ENCODE assay signal across 12 mouse cellular contexts in the genomic region with DNA sequence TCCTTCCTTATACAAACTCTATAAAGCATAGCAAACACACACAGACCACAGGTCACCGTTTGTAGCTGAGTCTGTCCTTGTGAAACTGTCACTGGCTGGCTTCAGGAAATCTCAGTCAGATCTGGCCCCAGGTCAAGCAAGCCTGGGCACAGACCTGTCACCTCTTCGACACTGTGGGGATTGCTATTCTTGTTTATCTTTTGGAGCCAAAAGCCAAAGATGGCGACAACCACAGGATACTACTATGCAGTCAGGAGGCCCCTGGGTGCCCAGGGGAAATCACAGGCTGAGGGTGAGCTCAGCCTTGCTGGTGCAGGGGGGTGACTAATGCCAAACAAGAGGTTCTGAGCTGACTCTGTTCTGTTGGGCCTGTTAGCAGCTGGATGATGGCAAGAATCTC. TPM values are rescaled to one million over a fixed set of nuclear protein-coding genes. Genes with fewer than 3 reads are reported as not detected.
DNase-seq lines count a peak whose midpoint lies in the region; ATAC-seq lines count a peak whose summit lies in the region.
"Had no signal": no experiment of that assay in that cellular context is flagged by ENCODE, and none has a peak within 500 bp of the region (broad histone marks: within the 10 kb centered on the region; RNA-seq: fewer than 3 reads in every experiment).

No protein-coding gene starts in this region.

- DNase-seq in gastrocnemius, postnatal 14 days = peak; percentile 45
- no peak for DNase-seq in gastrocnemius, postnatal 36 days
- DNase-seq in heart, postnatal 10 days = peak; percentile 54 to 67
- DNase-seq in testis, postnatal 14 days (ENCODE audit: low spot score) = no peak
- no peak for DNase-seq in kidney, postnatal 36 days
- DNase-seq: cerebellum, postnatal 25 days had no signal

- H3K27ac ChIP-seq in neural tube, embryonic 12.5 days = no peak overlapping the region
- no peak overlapping the region for H3K27ac ChIP-seq in neural tube, embryonic 15.5 days (replicated peaks)
- peak overlapping the region; percentile 92 for H3K27ac ChIP-seq in stomach, embryonic 16.5 days (ENCODE audit: low read length)
- H3K27ac ChIP-seq: forebrain, embryonic 12.5 days; kidney, postnatal 0 days; midbrain, embryonic 15.5 days had no signal

- H3K4me1 ChIP-seq in neural tube, embryonic 12.5 days = peaks cover 93% of the 10 kb centered on the region
- H3K4me1 ChIP-seq in neural tube, embryonic 15.5 days = peaks cover 85% of the 10 kb centered on the region
- H3K4me1 ChIP-seq in stomach, embryonic 16.5 days (ENCODE audit: control insufficient read depth, insufficient read depth, low read length) = peaks cover 79% of the 10 kb centered on the region

- 38% methylated on average over 3 of the region's 3 CpGs for WGBS in neural tube, embryonic 12.5 days
- WGBS in neural tube, embryonic 15.5 days = 43% methylated on average over 3 of the region's 3 CpGs
- 21% methylated on average over 3 of the region's 3 CpGs for WGBS in stomach, embryonic 16.5 days

- H3K9me3 ChIP-seq in neural tube, embryonic 12.5 days = no peaks in the 10 kb centered on the region
- no peaks in the 10 kb centered on the region for H3K9me3 ChIP-seq in neural tube, embryonic 15.5 days (replicated peaks)
- no peaks in the 10 kb centered on the region for H3K9me3 ChIP-seq in stomach, embryonic 16.5 days (replicated peaks; ENCODE audit: control insufficient read depth, low read length)
- H3K9me3 ChIP-seq: forebrain, embryonic 12.5 days; midbrain, embryonic 15.5 days had no signal

- H3K27me3 ChIP-seq in neural tube, embryonic 12.5 days (replicated peaks) = no peaks in the 10 kb centered on the region
- no peaks in the 10 kb centered on the region for H3K27me3 ChIP-seq in neural tube, embryonic 15.5 days (replicated peaks)
- H3K27me3 ChIP-seq in stomach, embryonic 16.5 days (ENCODE audit: control insufficient read depth, insufficient read depth, low read length) = no peaks in the 10 kb centered on the region
- H3K27me3 ChIP-seq: forebrain, embryonic 12.5 days; midbrain, embryonic 15.5 days had no signal

- 0 out of 2 replicates have a peak, but pooled peaks cover 3% of the 10 kb centered on the region for H3K36me3 ChIP-seq in neural tube, embryonic 12.5 days
- H3K36me3 ChIP-seq in neural tube, embryonic 15.5 days = no peaks in the 10 kb centered on the region
- H3K36me3 ChIP-seq in stomach, embryonic 16.5 days (ENCODE audit: control insufficient read depth, insufficient read depth, low read length) = no peaks in the 10 kb centered on the region
- H3K36me3 ChIP-seq: forebrain, embryonic 12.5 days; midbrain, embryonic 15.5 days had no signal

- intact Hi-C loops in gastrocnemius, postnatal 14 days (cut with DNase I; ENCODE audit: low total_unique reads) = no loop called here
- intact Hi-C loops in gastrocnemius, postnatal 36 days (cut with DNase I) = no loop called here
- intact Hi-C loops in heart, postnatal 10 days (cut with DNase I) = no loop called here

- no peak overlapping the region for H3K4me3 ChIP-seq in neural tube, embryonic 12.5 days
- H3K4me3 ChIP-seq in neural tube, embryonic 15.5 days (replicated peaks) = no peak overlapping the region
- no peak overlapping the region for H3K4me3 ChIP-seq in stomach, embryonic 16.5 days (replicated peaks; ENCODE audit: low read length)
- H3K4me3 ChIP-seq: forebrain, embryonic 12.5 days; midbrain, embryonic 15.5 days had no signal

- no peak for ATAC-seq in neural tube, embryonic 12.5 days (ENCODE audit: low FRiP score, low read depth)
- ATAC-seq in neural tube, embryonic 15.5 days (ENCODE audit: low FRiP score) = no peak
- ATAC-seq in stomach, embryonic 16.5 days (ENCODE audit: insufficient read depth, low FRiP score) = no peak
- ATAC-seq: midbrain, embryonic 15.5 days had no signal

- H3K9ac ChIP-seq in neural tube, embryonic 12.5 days = no peak overlapping the region
- H3K9ac ChIP-seq in neural tube, embryonic 15.5 days (replicated peaks) = no peak overlapping the region
- no peak overlapping the region for H3K9ac ChIP-seq in stomach, embryonic 16.5 days (ENCODE audit: low read length)
- H3K9ac ChIP-seq: forebrain, embryonic 12.5 days; midbrain, embryonic 15.5 days had no signal

- H3K4me2 ChIP-seq in neural tube, embryonic 12.5 days (replicated peaks) = 0 out of 2 replicates have a peak overlapping the region, but pooled peaks have one; percentile 50
- no peak overlapping the region for H3K4me2 ChIP-seq in neural tube, embryonic 15.5 days
- no peak overlapping the region for H3K4me2 ChIP-seq in stomach, embryonic 16.5 days (ENCODE audit: low read depth, low read length)
- H3K4me2 ChIP-seq: forebrain, embryonic 12.5 days; midbrain, embryonic 15.5 days had no signal

RNA-seq across cellular contexts. Expression of gene Vav2, which starts 10.4 kb away (rescaled TPM):
- 1 to 10 TPM; 3.2 to 4.0 TPM for total RNA-seq in gastrocnemius, postnatal 14 days (2021)
- 1 to 10 TPM; 3.1 to 3.9 TPM for total RNA-seq in gastrocnemius, postnatal 36 days (2021)
- polyA plus RNA-seq in neural tube, embryonic 12.5 days (2016; fragmentation: Nextera tagmentation; extraction: Ambion mirVana) = 25.3 and 29.9 TPM in 2 replicates
- polyA plus RNA-seq in neural tube, embryonic 15.5 days (2015; fragmentation: Nextera tagmentation; extraction: Ambion mirVana) = 12.4 and 15.5 TPM in 2 replicates
- total RNA-seq in heart, postnatal 10 days (2021) = 10 to 100 TPM; 13.1 to 14.4 TPM
- 6.5 and 6.8 TPM in 2 replicates for polyA plus RNA-seq in stomach, embryonic 16.5 days (2015; fragmentation: Nextera tagmentation; extraction: Ambion mirVana)

RNA-seq across cellular contexts. Expression of gene Brd3os, which starts 25.7 kb away (rescaled TPM):
- 1 to 10 TPM in 1 of 2 experiments, under 1 TPM in 1; 1.00 to 1.4 TPM for total RNA-seq in gastrocnemius, postnatal 14 days (2021)
- total RNA-seq in gastrocnemius, postnatal 36 days (2021) = 1 to 10 TPM; 1.0 TPM
- polyA plus RNA-seq in neural tube, embryonic 12.5 days (2016; fragmentation: Nextera tagmentation; extraction: Ambion mirVana) = 19.4 and 19.5 TPM in 2 replicates
- 40.4 and 45.0 TPM in 2 replicates for polyA plus RNA-seq in neural tube, embryonic 15.5 days (2015; fragmentation: Nextera tagmentation; extraction: Ambion mirVana)
- 1 to 10 TPM; 1.1 to 2.1 TPM for total RNA-seq in heart, postnatal 10 days (2021)
- polyA plus RNA-seq in stomach, embryonic 16.5 days (2015; fragmentation: Nextera tagmentation; extraction: Ambion mirVana) = 7.6 and 7.7 TPM in 2 replicates

Comparison
In these comparisons a context has a peak if more than half of its experiments do, and no peak if none do; other contexts are left out.
1. DNase-seq: peak in gastrocnemius, postnatal 14 days (single experiment) and heart, postnatal 10 days (2 of 2); none in gastrocnemius, postnatal 36 days (0 of 2), testis, postnatal 14 days (single experiment) and kidney, postnatal 36 days (0 of 2).